In the genomic region with DNA sequence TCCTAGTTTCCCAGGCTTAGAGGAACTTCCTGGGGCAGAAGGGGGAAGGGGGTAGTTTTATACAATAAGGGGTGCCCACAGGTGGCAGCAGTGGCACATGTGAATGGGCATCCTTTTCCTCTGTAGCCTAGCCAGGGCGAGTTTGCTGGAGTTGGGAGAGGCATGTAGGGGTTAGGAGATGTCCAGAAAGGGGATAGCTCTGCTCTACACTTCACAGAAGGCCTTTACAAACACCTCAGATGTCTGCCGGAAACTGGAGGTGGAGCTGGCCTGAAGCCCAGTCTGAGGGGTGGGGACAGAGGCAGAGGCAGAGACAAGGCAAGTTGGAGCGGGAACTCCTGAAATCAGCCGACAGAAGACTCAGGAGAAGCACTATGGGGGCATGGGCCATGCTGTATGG, we compare ENCODE assay signal across 9 mouse cellular contexts. TPM values are rescaled to one million over a fixed set of nuclear protein-coding genes. Genes with fewer than 3 reads are reported as not detected.
A peak's percentile ranks its signal among the peaks of the same experiment; 100 is the strongest.
DNase-seq lines count a peak whose midpoint lies in the region; ATAC-seq lines count a peak whose summit lies in the region.
"Had no signal": no experiment of that assay in that cellular context is flagged by ENCODE, and none has a peak within 500 bp of the region (broad histone marks: within the 10 kb centered on the region; RNA-seq: fewer than 3 reads in every experiment).

TSS of gene Tnfrsf18 (plus strand) at position 152 of the 400 bp plus-strand sequence.

- peaks cover 50% of the 10 kb centered on the region for H3K36me3 ChIP-seq in heart, embryonic 10.5 days
- peaks cover 8% of the 10 kb centered on the region; the same call in 1 of the 2 replicates for H3K36me3 ChIP-seq in heart, embryonic 15.5 days
- peaks cover 54% of the 10 kb centered on the region for H3K36me3 ChIP-seq in midbrain, embryonic 10.5 days

- WGBS in heart, embryonic 10.5 days = 52% methylated on average over 4 of the region's 4 CpGs
- WGBS in heart, embryonic 15.5 days = 20% methylated on average over 4 of the region's 4 CpGs
- WGBS in midbrain, embryonic 10.5 days = 75% methylated on average over 4 of the region's 4 CpGs

- peak; percentile 48 for ATAC-seq in heart, embryonic 15.5 days (replicated peaks; ENCODE audit: insufficient number of reproducible peaks, insufficient read depth, low FRiP score, low read depth)

- no peak within 1 kb of the TSS for H3K27ac ChIP-seq in heart, embryonic 10.5 days
- peak within 1 kb of the TSS; percentile 50 for H3K27ac ChIP-seq in heart, embryonic 15.5 days
- H3K27ac ChIP-seq in midbrain, embryonic 10.5 days (replicated peaks) = no peak within 1 kb of the TSS
- H3K27ac ChIP-seq: neural tube, embryonic 13.5 days had no signal

- peak; percentile 52 to 59 for DNase-seq in heart, adult 18-20 months
- DNase-seq in heart, embryonic 10.5 days (ENCODE audit: low spot score) = no peak
- peak; percentile 41 for DNase-seq in MN1 (ENCODE audit: low spot score)
- peak; percentile 47 to 54 for DNase-seq in left cerebral cortex, postnatal 14 days (ENCODE audit: low spot score in 2 of 2)
- DNase-seq in right cerebral cortex, postnatal 10 days (ENCODE audit: low spot score in 2 of 2) = peak; percentile 67 to 71
- DNase-seq in midbrain, embryonic 10.5 days (ENCODE audit: low spot score) = no peak
- DNase-seq in embryo, embryonic 11 days = no peak

- intact Hi-C loops in left cerebral cortex, postnatal 14 days (cut with DNase I) = no loop called here

- H3K4me1 ChIP-seq in heart, embryonic 10.5 days = peaks cover 26% of the 10 kb centered on the region
- peaks cover 23% of the 10 kb centered on the region for H3K4me1 ChIP-seq in heart, embryonic 15.5 days (replicated peaks)
- H3K4me1 ChIP-seq in midbrain, embryonic 10.5 days = peaks cover 10% of the 10 kb centered on the region

- no peak within 1 kb of the TSS for H3K4me3 ChIP-seq in heart, embryonic 10.5 days
- H3K4me3 ChIP-seq in heart, embryonic 15.5 days = no peak within 1 kb of the TSS
- no peak within 1 kb of the TSS for H3K4me3 ChIP-seq in midbrain, embryonic 10.5 days
- H3K4me3 ChIP-seq: neural tube, embryonic 13.5 days had no signal

- no peaks in the 10 kb centered on the region for H3K27me3 ChIP-seq in heart, embryonic 10.5 days (ENCODE audit: insufficient read depth, poor library complexity, severe bottlenecking)
- no peaks in the 10 kb centered on the region for H3K27me3 ChIP-seq in heart, embryonic 15.5 days
- H3K27me3 ChIP-seq in midbrain, embryonic 10.5 days (ENCODE audit: low read depth, poor library complexity, severe bottlenecking) = no peaks in the 10 kb centered on the region
- H3K27me3 ChIP-seq: neural tube, embryonic 13.5 days had no signal

- H3K4me2 ChIP-seq in heart, embryonic 15.5 days = peak within 1 kb of the TSS; percentile 21; the same call in 1 of the 2 replicates
- H3K4me2 ChIP-seq: neural tube, embryonic 13.5 days had no signal

- 0 out of 2 replicates have a peak within 1 kb of the TSS, but pooled peaks have one; percentile 2 for H3K9ac ChIP-seq in heart, embryonic 15.5 days
- H3K9ac ChIP-seq: neural tube, embryonic 13.5 days had no signal

- no peaks in the 10 kb centered on the region for H3K9me3 ChIP-seq in heart, embryonic 10.5 days
- H3K9me3 ChIP-seq in heart, embryonic 15.5 days (replicated peaks) = no peaks in the 10 kb centered on the region
- no peaks in the 10 kb centered on the region for H3K9me3 ChIP-seq in midbrain, embryonic 10.5 days (replicated peaks)
- H3K9me3 ChIP-seq: neural tube, embryonic 13.5 days had no signal

RNA-seq across cellular contexts. Expression of gene Tnfrsf18, which starts in this region (rescaled TPM):
- under 1 TPM; 0.45 to 0.49 TPM for total RNA-seq in heart, adult 18-20 months (2021)
- 1.4 and 1.7 TPM in 2 replicates for polyA plus RNA-seq in heart, embryonic 10.5 days (2016; fragmentation: Nextera tagmentation; extraction: Ambion mirVana)
- 1.9 and 2.9 TPM in 2 replicates for polyA plus RNA-seq in heart, embryonic 15.5 days (2015; fragmentation: Nextera tagmentation; extraction: Ambion mirVana)
- under 1 TPM in 1 of 2 experiments, not detected in 1; 0.32 TPM for total RNA-seq in left cerebral cortex, postnatal 14 days (2021)
- polyA plus RNA-seq in midbrain, embryonic 10.5 days (2016; fragmentation: Nextera tagmentation; extraction: Ambion mirVana) = 1.1 and 1.8 TPM in 2 replicates

Comparison
In these comparisons a context has a peak if more than half of its experiments do, and no peak if none do; other contexts are left out.
1. Peak in DNase-seq in heart, adult 18-20 months; RNA of the gene not detected or under 1 TPM.
2. Peak in DNase-seq in left cerebral cortex, postnatal 14 days; RNA of the gene not detected or under 1 TPM.
3. DNase-seq: peak in MN1 (single experiment) and right cerebral cortex, postnatal 10 days (2 of 2); none in heart, embryonic 10.5 days (single experiment), midbrain, embryonic 10.5 days (single experiment) and embryo, embryonic 11 days (single experiment).